16 mouse cellular contexts compared by ENCODE assay signal in genomic region chr14:79413121-79413520, GRCm38 (mm10).
"Had no signal": no experiment of that assay in that cellular context is flagged by ENCODE, and none has a peak within 500 bp of the region (broad histone marks: within the 10 kb centered on the region; RNA-seq: fewer than 3 reads in every experiment).

No protein-coding gene starts in this region.

- H3K27ac ChIP-seq: neural tube, embryonic 13.5 days; neural tube, embryonic 15.5 days; stomach, embryonic 15.5 days; stomach, postnatal 0 days had no signal

- H3K4me1 ChIP-seq: neural tube, embryonic 13.5 days; neural tube, embryonic 15.5 days had no signal

- DNase-seq: retina, postnatal 1 day; right cerebral cortex, adult 18-20 months; right cerebral cortex, postnatal 14 days; right cerebral cortex, postnatal 25 days; right cerebral cortex, postnatal 4 days; spleen, adult 18-20 months; thymus, adult 18-20 months; thymus, adult 2 months; thymus, postnatal 14 days; thymus, postnatal 25 days; thymus, postnatal 36 days; thymus, postnatal 4 days had no signal

- H3K4me3 ChIP-seq: neural tube, embryonic 13.5 days; neural tube, embryonic 15.5 days; stomach, embryonic 15.5 days had no signal

- H3K9me3 ChIP-seq: neural tube, embryonic 13.5 days; neural tube, embryonic 15.5 days; stomach, embryonic 15.5 days had no signal

- H3K27me3 ChIP-seq: neural tube, embryonic 13.5 days; neural tube, embryonic 15.5 days; stomach, embryonic 15.5 days had no signal

- H3K4me2 ChIP-seq: neural tube, embryonic 13.5 days; neural tube, embryonic 15.5 days; stomach, embryonic 15.5 days had no signal

- H3K9ac ChIP-seq: neural tube, embryonic 13.5 days; neural tube, embryonic 15.5 days; stomach, embryonic 15.5 days had no signal
